Mouse (Mus musculus) heart, postnatal 0 days (tissue): ENCODE results near the gene Vmn1r31. TPM values are rescaled to one million over a fixed set of nuclear protein-coding genes. Genes with fewer than 3 reads are reported as not detected.

Source experiments
- ATAC-seq: fragments of 200-750 bp; cut with Nextera tagmentation; 2 replicates; pipeline ENCODE4 v1.8.0; 2017; ENCODE audit warnings: low read depth, moderate number of reproducible peaks, moderate library complexity; ENCODE audit not compliant: insufficient read depth
- DNase-seq: peaks from one replicate; pipeline ENCODE4 v3.0.0-alpha.2; 2016; ENCODE audit warnings: low spot score
- H3K27ac ChIP-seq: fragments of 300-500 bp; sonication (generic); 2 replicates; pipeline ENCODE4 v1.5.1; 2014; ENCODE audit warnings: low read depth, mild to moderate bottlenecking
- H3K27me3 ChIP-seq: fragments of 300-500 bp; sonication (generic); 2 replicates; pipeline ENCODE4 v1.6.1; 2014; ENCODE audit warnings: low read length, mixed read lengths; ENCODE audit not compliant: control insufficient read depth, insufficient read depth
- H3K36me3 ChIP-seq: fragments of 300-500 bp; sonication (generic); replicated peaks from 2 replicates; pipeline ENCODE4 v1.6.1; 2014; ENCODE audit warnings: low read length, mixed read lengths; ENCODE audit not compliant: control insufficient read depth, insufficient read depth
- H3K4me1 ChIP-seq: fragments of 300-500 bp; sonication (generic); 2 replicates; pipeline ENCODE4 v1.6.1; 2014; ENCODE audit warnings: antibody characterized with exemption; ENCODE audit not compliant: control insufficient read depth, insufficient read depth
- H3K4me2 ChIP-seq: fragments of 300-500 bp; sonication (generic); 2 replicates; pipeline ENCODE4 v1.6.1; 2014; ENCODE audit warnings: low read depth, mild to moderate bottlenecking, low read length, moderate library complexity
- H3K4me3 ChIP-seq: fragments of 300-500 bp; sonication (generic); 2 replicates; pipeline ENCODE4 v1.5.1; 2014; ENCODE audit warnings: low read depth, low read length
- H3K9ac ChIP-seq: fragments of 300-500 bp; sonication (generic); replicated peaks from 2 replicates; pipeline ENCODE4 v1.6.1; 2014; ENCODE audit warnings: low read depth, low read length, mixed read lengths
- H3K9me3 ChIP-seq: fragments of 300-500 bp; sonication (generic); replicated peaks from 2 replicates; pipeline ENCODE4 v1.6.1; 2016; ENCODE audit warnings: low read length; ENCODE audit not compliant: control insufficient read depth
- CTCF ChIP-seq: IDR thresholded peaks from 2 replicates; pipeline ENCODE4 v1.5.1; 2016; ENCODE audit warnings: antibody characterized with exemption, control low read depth, low read depth
- EP300 ChIP-seq: IDR thresholded peaks from 2 replicates; pipeline ENCODE4 v1.6.1; 2016; ENCODE audit warnings: antibody characterized with exemption, low read depth
- WGBS: fragments of 180-500 bp; shearing (Covaris S2); extraction: QIAGEN DNeasy Blood & Tissue Kit; methylation state at CpG from one replicate; pipeline ENCODE4 v1.1.7; 2014; 5-methylcytosine and 5-hydroxymethylcytosine counted together
- polyA plus RNA-seq: library from polyadenylated mRNA; unstranded; fragments of >200 nt; fragmentation: Nextera tagmentation; extraction: Ambion mirVana; gene quantifications from 2 replicates; pipeline ENCODE4 v1.2.1, GENCODE M21; 2015
- total RNA-seq: library from RNA; depleted of rRNA; stranded (reverse); fragments of >200 nt; gene quantifications from 2 replicates; pipeline ENCODE4 v1.2.3, GENCODE M21; 2014; ENCODE audit warnings: low replicate concordance; rRNA removed

Gene Vmn1r31
- total RNA-seq = not detected in 2 replicates
- polyA plus RNA-seq = not detected in 2 replicates

GRCm38 (mm10) chr6:58475230-58475629 lies at the start of gene Vmn1r31:
Gene Vmn1r31 (minus strand): TSS chr6:58475330.
- Histone ChIP-seq H3K9me3 (no peaks in the 10 kb centered on the region), H3K36me3 (no peaks in the 10 kb centered on the region), H3K4me2 (no peak within 1 kb of the TSS), H3K27me3 (no peaks in the 10 kb centered on the region), H3K4me1 (no peaks in the 10 kb centered on the region), H3K27ac (no peak within 1 kb of the TSS), H3K9ac (no peak within 1 kb of the TSS), H3K4me3 (no peak within 1 kb of the TSS)
- no peak for TF ChIP-seq EP300
- no peak for TF ChIP-seq CTCF
- WGBS = 70% methylated on average over 1 of the region's 1 CpGs
- DNase-seq (no peak), ATAC-seq (no peak)

- Histone ChIP-seq H3K27ac (no peak within 1 kb of the TSS), H3K9me3 (no peaks in the 10 kb centered on the region), H3K27me3 (no peaks in the 10 kb centered on the region), H3K4me2 (no peak within 1 kb of the TSS), H3K4me3 (no peak within 1 kb of the TSS), H3K4me1 (no peaks in the 10 kb centered on the region), H3K9ac (no peak within 1 kb of the TSS), H3K36me3 (no peaks in the 10 kb centered on the region)
- ATAC-seq (no peak), DNase-seq (no peak)
- no peak for TF ChIP-seq EP300
Measured at GRCm38 (mm10) chr6:58443285-58443684, 31.8 kb downstream of the Vmn1r31 start, which contains the start of gene Vmn1r30. Gene Vmn1r30 (minus strand): TSS chr6:58443385.

Other genes with a start within 250 kb of the Vmn1r31 start
- not detected in 2 replicates for gene Vmn1r28, start 213.3 kb downstream of the Vmn1r31 start, total RNA-seq
- not detected in 2 replicates for gene Vmn1r28, start 213.3 kb downstream of the Vmn1r31 start, polyA plus RNA-seq
- not detected in 2 replicates for gene Vmn1r29, start 173.8 kb downstream of the Vmn1r31 start, total RNA-seq
- not detected in 2 replicates for gene Vmn1r29, start 173.8 kb downstream of the Vmn1r31 start, polyA plus RNA-seq
- gene Vmn1r30, start 31.9 kb downstream of the Vmn1r31 start, total RNA-seq = not detected in 2 replicates
- gene Vmn1r30, start 31.9 kb downstream of the Vmn1r31 start, polyA plus RNA-seq = not detected in 2 replicates
- 59.8 and 74.3 TPM in 2 replicates for gene Abcg2, start 109.2 kb upstream of the Vmn1r31 start, total RNA-seq
- 42.1 and 47.3 TPM in 2 replicates for gene Abcg2, start 109.2 kb upstream of the Vmn1r31 start, polyA plus RNA-seq